Mouse (Mus musculus): Measurements from ENCODE around the gene Polg2. TPM values are rescaled to one million over a fixed set of nuclear protein-coding genes. Genes with fewer than 3 reads are reported as not detected.
"Not testable (repeated sequence)": the region's sequence is repeated elsewhere in the genome, so short reads cannot be mapped to it uniquely, and the experiment has no call there.

The Polg2 gene
- polyA plus RNA-seq, 1 experiment from 2014 or later = 9.1 TPM

DNA sequence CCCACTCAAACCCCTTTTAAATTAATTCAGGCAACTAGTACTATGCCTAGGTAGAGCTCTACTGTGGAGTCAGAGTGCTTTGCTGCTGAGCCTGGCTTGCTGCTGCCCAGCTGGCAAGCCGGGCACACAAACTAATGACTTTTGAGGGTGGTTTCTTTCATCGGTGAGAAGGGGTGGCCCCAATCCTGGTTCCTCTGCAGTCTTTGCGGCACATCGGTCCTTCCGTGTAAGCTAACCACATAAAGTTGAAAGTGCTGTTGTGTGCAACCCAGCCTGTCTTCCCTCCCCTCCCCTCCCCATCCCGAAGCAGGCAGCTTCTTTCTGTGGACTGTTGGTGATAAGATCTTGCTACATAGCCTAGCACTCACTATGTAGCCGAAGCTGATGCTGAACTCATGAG, 27.2 kb downstream of the Polg2 start:
- no peak overlapping the region for H3K9ac ChIP-seq
- ATAC-seq (ENCODE audit: low FRiP score) = no peak
- no peak overlapping the region for H3K4me2 ChIP-seq
- H3K9me3 ChIP-seq = no peaks in the 10 kb centered on the region; the same call in 1 of the 2 replicates
- no peaks in the 10 kb centered on the region for H3K4me1 ChIP-seq (replicated peaks)
- no peak overlapping the region for H3K4me3 ChIP-seq
- WGBS = 95% methylated on average over 7 of the region's 7 CpGs
- no peak overlapping the region for H3K27ac ChIP-seq
- no peaks in the 10 kb centered on the region for H3K27me3 ChIP-seq
- no peaks in the 10 kb centered on the region for H3K36me3 ChIP-seq

DNA sequence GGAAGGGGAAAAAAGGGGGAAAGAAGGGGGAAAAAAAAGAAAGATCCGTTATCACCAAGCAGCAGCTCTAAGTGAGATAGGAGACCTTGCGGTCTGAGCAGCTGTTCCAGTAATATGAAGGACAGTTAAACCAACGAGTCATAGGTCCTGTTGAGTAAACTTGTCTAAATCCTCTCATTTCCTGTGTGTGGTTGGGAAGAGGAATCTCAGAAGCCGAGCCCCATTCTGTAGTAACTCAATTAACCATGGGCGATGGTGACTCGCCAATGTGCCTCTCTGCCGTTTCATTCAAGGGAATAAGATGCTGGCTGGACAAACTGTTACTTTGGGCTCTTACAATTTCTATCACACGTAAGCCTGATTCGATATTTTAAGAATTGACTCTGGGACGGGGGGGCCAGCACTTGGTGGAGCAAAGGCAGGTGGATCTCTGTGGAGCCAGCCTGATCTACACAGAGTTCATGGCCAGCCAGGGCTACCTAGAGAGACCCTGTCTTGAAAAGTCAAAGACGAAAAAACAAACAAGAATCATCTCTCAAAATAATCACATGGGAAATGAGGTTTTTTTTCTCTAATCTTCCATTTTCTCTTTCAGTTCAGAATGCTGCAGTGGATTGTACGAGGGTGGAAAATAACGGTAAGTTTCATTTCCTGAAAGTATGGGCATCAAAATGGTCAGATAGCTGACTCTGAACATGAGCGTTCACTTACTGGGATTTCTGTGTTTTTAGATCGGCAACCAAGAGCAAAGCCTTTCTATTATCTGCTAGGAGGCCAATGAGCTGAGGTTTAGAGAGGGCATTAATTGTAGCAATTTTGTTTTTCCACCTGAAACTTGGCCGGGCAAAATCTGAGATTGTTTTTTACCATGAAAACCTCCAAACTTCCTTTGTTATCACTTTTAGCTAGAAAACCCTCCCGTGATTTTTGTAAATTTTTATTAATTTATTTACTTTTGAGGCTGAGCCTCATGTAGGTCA, 28.0 kb downstream of the Polg2 start, which contains the start of gene Milr1:
Gene Milr1, plus strand, starts transcription at position 188 of the 980 bp plus-strand sequence.
- no peak for ATAC-seq (ENCODE audit: low FRiP score)
- Histone ChIP-seq H3K4me3 (no peak within 1 kb of the TSS), H3K27ac (no peak within 1 kb of the TSS), H3K36me3 (no peaks in the 10 kb centered on the region), H3K27me3 (no peaks in the 10 kb centered on the region), H3K4me1 (replicated peaks) (no peaks in the 10 kb centered on the region), H3K4me2 (no peak within 1 kb of the TSS), H3K9ac (no peak within 1 kb of the TSS), H3K9me3 (no peaks in the 10 kb centered on the region; the same call in 1 of the 2 replicates)
- WGBS = 93% methylated on average over 17 of the region's 17 CpGs

DNA sequence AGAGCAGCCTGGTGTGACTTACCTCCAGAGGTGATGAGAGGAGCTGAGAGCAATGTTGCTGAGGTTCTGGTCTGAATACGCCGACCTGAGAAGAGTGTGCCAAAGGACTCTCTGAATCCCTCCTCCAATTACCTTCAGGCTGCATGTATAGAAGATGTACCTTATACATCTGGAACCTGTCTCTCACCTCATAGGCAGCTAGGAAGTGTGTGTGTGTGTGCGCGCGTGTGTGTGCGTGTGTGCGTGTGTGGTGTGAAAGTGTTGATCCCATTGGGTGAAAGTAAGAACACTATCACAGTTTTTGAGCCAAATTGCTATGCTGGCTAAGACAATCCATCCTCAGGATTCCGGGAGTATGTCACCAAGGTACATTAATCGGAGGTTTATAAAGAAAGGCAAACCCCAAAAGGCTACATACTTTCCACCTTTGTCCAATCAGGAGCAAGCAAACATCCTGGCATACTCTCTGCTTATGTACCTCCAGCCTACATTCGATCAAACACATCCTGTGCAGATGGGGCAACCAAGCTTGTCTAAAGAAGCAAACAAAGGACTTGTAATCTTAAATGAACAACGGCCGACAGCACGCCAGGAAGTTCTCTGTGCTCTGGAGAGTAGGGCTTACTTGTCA, 29.1 kb downstream of the Polg2 start, which contains the start of gene Pecam1:
Gene Pecam1, minus strand, starts transcription at position 508 of the 631 bp plus-strand sequence.
- Histone ChIP-seq H3K27me3 (no peaks in the 10 kb centered on the region), H3K4me1 (replicated peaks) (no peaks in the 10 kb centered on the region), H3K9me3 (no peaks in the 10 kb centered on the region; the same call in 1 of the 2 replicates), H3K4me2 (no peak within 1 kb of the TSS), H3K27ac (no peak within 1 kb of the TSS), H3K9ac (no peak within 1 kb of the TSS), H3K36me3 (no peaks in the 10 kb centered on the region), H3K4me3 (no peak within 1 kb of the TSS)
- ATAC-seq (ENCODE audit: low FRiP score) = no peak
- 86% methylated on average over 13 of the region's 13 CpGs for WGBS

GRCm38 (mm10) chr11:106749557-106750120, 29.7 kb downstream of the Polg2 start:
- H3K9ac ChIP-seq; H3K36me3 ChIP-seq; H3K27me3 ChIP-seq; H3K27ac ChIP-seq; H3K9me3 ChIP-seq; H3K4me3 ChIP-seq; H3K4me2 ChIP-seq; ATAC-seq (ENCODE audit: low FRiP score); H3K4me1 ChIP-seq (replicated peaks): not testable (repeated sequence)
- WGBS = 98% methylated on average over 7 of the region's 7 CpGs

DNA sequence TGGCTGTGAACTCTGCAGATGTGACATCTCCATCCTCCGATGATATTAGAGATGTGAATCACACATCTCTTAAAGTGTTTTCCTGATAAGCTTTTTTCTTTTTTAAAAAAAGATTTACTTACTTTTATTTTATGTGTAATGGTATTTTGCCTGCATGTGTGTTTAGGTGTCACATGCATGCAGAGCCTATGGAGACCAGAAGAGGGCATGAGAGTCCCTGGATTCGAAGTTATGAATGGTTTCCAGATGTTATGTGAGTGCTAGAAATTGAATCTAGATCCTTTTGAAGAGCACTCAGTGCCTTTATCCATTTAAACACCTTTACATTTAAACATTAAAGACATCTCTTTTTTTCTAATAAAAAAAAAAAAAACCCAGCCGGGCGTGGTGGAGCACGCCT, 34.4 kb downstream of the Polg2 start:
- Histone ChIP-seq H3K4me1 (replicated peaks) (0 out of 2 replicates have a peak, but pooled peaks cover 3% of the 10 kb centered on the region), H3K27ac (no peak overlapping the region), H3K9me3 (no peaks in the 10 kb centered on the region; the same call in 1 of the 2 replicates), H3K4me2 (no peak overlapping the region), H3K9ac (no peak overlapping the region), H3K27me3 (0 out of 2 replicates have a peak, but pooled peaks cover 3% of the 10 kb centered on the region), H3K36me3 (no peaks in the 10 kb centered on the region), H3K4me3 (no peak overlapping the region)
- no peak for ATAC-seq (ENCODE audit: low FRiP score)
- 93% methylated on average over 5 of the region's 5 CpGs for whole genome bisulfite sequencing

DNA sequence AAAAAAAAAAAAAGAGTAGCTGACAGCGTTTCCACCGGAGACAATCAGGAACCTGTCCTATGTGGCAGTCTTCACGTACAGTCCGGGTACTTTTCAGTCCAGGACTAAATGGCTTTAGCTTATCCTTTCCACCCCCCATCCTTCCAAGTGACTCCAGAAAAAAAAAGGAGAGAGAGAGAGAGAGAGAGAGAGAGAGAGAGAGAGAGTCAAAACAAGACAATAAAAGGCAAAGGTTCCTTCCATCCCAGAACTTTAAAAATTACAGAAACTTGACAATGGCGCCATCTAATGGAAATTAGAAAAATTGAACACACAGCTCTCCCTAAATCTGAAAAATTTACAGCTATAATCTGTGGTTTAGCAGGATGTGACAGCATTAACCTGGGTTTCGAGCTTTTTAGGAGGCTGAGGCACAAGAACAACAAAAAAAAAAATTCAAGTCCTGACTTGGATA, 36.9 kb downstream of the Polg2 start:
- H3K36me3 ChIP-seq = no peaks in the 10 kb centered on the region
- peaks cover 11% of the 10 kb centered on the region; the same call in 1 of the 2 replicates for H3K27me3 ChIP-seq
- no peak overlapping the region for H3K4me2 ChIP-seq
- 33% methylated on average over 6 of the region's 6 CpGs for WGBS
- no peak overlapping the region for H3K27ac ChIP-seq
- H3K4me1 ChIP-seq (replicated peaks) = peaks cover 8% of the 10 kb centered on the region
- no peak overlapping the region for H3K9ac ChIP-seq
- no peaks in the 10 kb centered on the region; the same call in 1 of the 2 replicates for H3K9me3 ChIP-seq
- H3K4me3 ChIP-seq = no peak overlapping the region
- ATAC-seq (ENCODE audit: low FRiP score) = no peak

DNA sequence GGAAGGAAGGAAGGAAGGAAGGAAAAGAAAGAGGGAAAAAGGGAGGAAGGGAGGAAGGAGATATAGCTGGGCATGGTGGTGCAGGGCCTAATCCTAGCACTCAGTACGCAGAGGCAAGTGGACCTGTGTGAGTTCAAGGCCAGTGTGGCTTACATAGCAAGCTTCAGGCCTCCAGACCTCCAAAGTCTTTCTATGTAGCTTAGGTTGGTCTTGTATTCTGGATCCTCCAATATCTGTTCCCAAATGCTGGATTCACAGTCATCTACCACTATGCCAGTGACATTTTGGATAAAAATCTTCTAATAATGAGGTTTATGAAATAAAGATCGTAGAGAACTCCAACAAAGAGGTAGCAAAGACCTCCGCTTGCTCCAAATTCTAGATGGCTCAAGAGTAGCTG, 37.5 kb downstream of the Polg2 start:
- no peak overlapping the region for H3K4me3 ChIP-seq
- no peaks in the 10 kb centered on the region for H3K9me3 ChIP-seq
- H3K27me3 ChIP-seq = peaks cover 11% of the 10 kb centered on the region; the same call in 1 of the 2 replicates
- H3K36me3 ChIP-seq = no peaks in the 10 kb centered on the region
- H3K4me2 ChIP-seq = no peak overlapping the region
- no peak overlapping the region for H3K27ac ChIP-seq
- WGBS = 90% methylated on average over 3 of the region's 3 CpGs
- H3K9ac ChIP-seq = no peak overlapping the region
- no peak for ATAC-seq (ENCODE audit: low FRiP score)
- peaks cover 14% of the 10 kb centered on the region for H3K4me1 ChIP-seq (replicated peaks)

GRCm38 (mm10) chr11:106741232-106741631, 38.1 kb downstream of the Polg2 start:
- WGBS = 19% methylated on average over 6 of the region's 6 CpGs
- H3K9ac ChIP-seq = no peak overlapping the region
- peaks cover 19% of the 10 kb centered on the region for H3K4me1 ChIP-seq (replicated peaks)
- H3K27ac ChIP-seq = no peak overlapping the region
- H3K27me3 ChIP-seq = peaks cover 11% of the 10 kb centered on the region; the same call in 1 of the 2 replicates
- no peak for ATAC-seq (ENCODE audit: low FRiP score)
- no peaks in the 10 kb centered on the region for H3K9me3 ChIP-seq
- no peak overlapping the region for H3K4me2 ChIP-seq
- H3K4me3 ChIP-seq = no peak overlapping the region
- H3K36me3 ChIP-seq = no peaks in the 10 kb centered on the region

- not testable (repeated sequence) for H3K27ac ChIP-seq; H3K9ac ChIP-seq; H3K4me3 ChIP-seq; H3K36me3 ChIP-seq; H3K9me3 ChIP-seq; H3K4me2 ChIP-seq; ATAC-seq (ENCODE audit: low FRiP score)
- H3K27me3 ChIP-seq = peaks cover 11% of the 10 kb centered on the region; the same call in 1 of the 2 replicates
- 90% methylated on average over 6 of the region's 8 CpGs for WGBS
- H3K4me1 ChIP-seq (replicated peaks) = peaks cover 19% of the 10 kb centered on the region
Measured at GRCm38 (mm10) chr11:106740724-106741123, 38.6 kb downstream of the Polg2 start.

DNA sequence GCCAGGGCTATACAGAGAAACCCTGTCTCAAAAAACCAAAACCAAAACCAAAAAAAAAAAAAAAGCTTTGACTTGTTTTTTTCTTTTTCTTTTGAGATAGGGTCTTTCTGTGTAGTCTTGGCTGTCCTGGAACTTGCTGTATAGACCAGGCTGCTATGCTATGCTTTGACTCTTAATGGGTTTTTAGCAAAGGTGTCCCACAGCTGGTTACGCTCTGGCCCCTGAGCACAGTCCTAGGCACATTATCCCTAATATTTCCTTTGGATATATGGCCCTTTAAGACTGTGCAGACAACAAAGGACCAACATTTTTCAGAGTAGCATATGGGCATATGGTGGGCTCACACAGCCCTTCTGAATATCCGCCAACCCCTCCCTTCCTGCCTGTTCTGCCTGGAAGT, 40.2 kb downstream of the Polg2 start:
- Histone ChIP-seq H3K9me3 (no peaks in the 10 kb centered on the region), H3K36me3 (no peaks in the 10 kb centered on the region), H3K4me3 (no peak overlapping the region), H3K4me2 (no peak overlapping the region), H3K4me1 (replicated peaks) (peaks cover 19% of the 10 kb centered on the region), H3K9ac (no peak overlapping the region), H3K27ac (no peak overlapping the region), H3K27me3 (peaks cover 11% of the 10 kb centered on the region; the same call in 1 of the 2 replicates)
- ATAC-seq (ENCODE audit: low FRiP score) = no peak
- 96% methylated on average over 2 of the region's 2 CpGs for WGBS

- ATAC-seq (ENCODE audit: low FRiP score) = peak; percentile 66; the same call in 1 of the 2 replicates
- WGBS = 9% methylated on average over 12 of the region's 12 CpGs
- peak overlapping the region; percentile 88 for H3K27ac ChIP-seq
- H3K4me3 ChIP-seq = no peak overlapping the region
- H3K9ac ChIP-seq = peak overlapping the region; percentile 59
- peak overlapping the region; percentile 28; the same call in 1 of the 2 replicates for H3K4me2 ChIP-seq
- H3K36me3 ChIP-seq = no peaks in the 10 kb centered on the region
- H3K4me1 ChIP-seq (replicated peaks) = peaks cover 19% of the 10 kb centered on the region
- H3K9me3 ChIP-seq = no peaks in the 10 kb centered on the region
- peaks cover 11% of the 10 kb centered on the region; the same call in 1 of the 2 replicates for H3K27me3 ChIP-seq
Measured at GRCm38 (mm10) chr11:106737178-106737621, 42.1 kb downstream of the Polg2 start.
